ENCODE assay signal across 8 mouse cellular contexts in genomic region chr7:25316532-25317445, GRCm38 (mm10). TPM values are rescaled to one million over a fixed set of nuclear protein-coding genes. Genes with fewer than 3 reads are reported as not detected.
DNase-seq lines count a peak whose midpoint lies in the region; ATAC-seq and TF ChIP-seq lines count a peak whose summit lies in the region.

Gene Megf8 (plus strand): TSS chr7:25317164.

- H3K9ac ChIP-seq in embryonic facial prominence, embryonic 15.5 days: peak within 1 kb of the TSS; percentile 66
- H3K9ac ChIP-seq in limb, embryonic 14.5 days (ENCODE audit: low read depth, low read length, severe bottlenecking): peak within 1 kb of the TSS; percentile 69
- H3K9ac ChIP-seq in midbrain, postnatal 0 days (replicated peaks; ENCODE audit: low read length, poor library complexity, severe bottlenecking): peak within 1 kb of the TSS; percentile 92

- H3K4me3 ChIP-seq in bone marrow, adult 2 months (replicated peaks; ENCODE audit: control insufficient read depth, low read depth, low read length): peak within 1 kb of the TSS; percentile 44
- H3K4me3 ChIP-seq in embryonic facial prominence, embryonic 15.5 days (replicated peaks): peak within 1 kb of the TSS; percentile 64
- H3K4me3 ChIP-seq in limb, embryonic 14.5 days (replicated peaks; ENCODE audit: low read length): peak within 1 kb of the TSS; percentile 70
- peak within 1 kb of the TSS; percentile 73 for H3K4me3 ChIP-seq in midbrain, postnatal 0 days (ENCODE audit: low read depth, low read length)

- peak; percentile 78 for TF ChIP-seq CTCF in bone marrow, adult 2 months (IDR thresholded peaks at IDR 0.05; ENCODE audit: control insufficient read depth, insufficient read depth, low read length)
- TF ChIP-seq CTCF in midbrain, postnatal 0 days (IDR thresholded peaks at IDR 0.05): peak; percentile 98

- H3K9me3 ChIP-seq in embryonic facial prominence, embryonic 15.5 days (replicated peaks): no peaks in the 10 kb centered on the region
- no peaks in the 10 kb centered on the region for H3K9me3 ChIP-seq in limb, embryonic 14.5 days (ENCODE audit: control insufficient read depth, low read length)
- no peaks in the 10 kb centered on the region for H3K9me3 ChIP-seq in midbrain, postnatal 0 days (ENCODE audit: low read length)

- H3K27ac ChIP-seq in bone marrow, adult 2 months (ENCODE audit: control insufficient read depth, insufficient read depth, low read depth, low read length, poor library complexity): no peak within 1 kb of the TSS
- peak within 1 kb of the TSS; percentile 88 for H3K27ac ChIP-seq in embryonic facial prominence, embryonic 15.5 days (replicated peaks)
- peak within 1 kb of the TSS; percentile 81 for H3K27ac ChIP-seq in limb, embryonic 14.5 days (replicated peaks; ENCODE audit: low read depth, low read length)
- H3K27ac ChIP-seq in midbrain, postnatal 0 days (ENCODE audit: low read depth, low read length): peak within 1 kb of the TSS; percentile 89

- H3K36me3 ChIP-seq in embryonic facial prominence, embryonic 15.5 days: no peaks in the 10 kb centered on the region
- no peaks in the 10 kb centered on the region for H3K36me3 ChIP-seq in limb, embryonic 14.5 days (ENCODE audit: control insufficient read depth, insufficient read depth, low read length)
- 0 out of 2 replicates have a peak, but pooled peaks cover 17% of the 10 kb centered on the region for H3K36me3 ChIP-seq in midbrain, postnatal 0 days (ENCODE audit: insufficient read depth, low read length)

- peaks cover 39% of the 10 kb centered on the region for H3K27me3 ChIP-seq in embryonic facial prominence, embryonic 15.5 days
- peaks cover 31% of the 10 kb centered on the region for H3K27me3 ChIP-seq in limb, embryonic 14.5 days (ENCODE audit: control insufficient read depth, insufficient read depth, low read length)
- peaks cover 18% of the 10 kb centered on the region; the same call in 1 of the 2 replicates for H3K27me3 ChIP-seq in midbrain, postnatal 0 days (ENCODE audit: insufficient read depth, low read length)

- TF ChIP-seq POLR2A in bone marrow, adult 2 months (IDR thresholded peaks at IDR 0.05; ENCODE audit: borderline replicate concordance, control insufficient read depth, low read depth, low read length): peak; percentile 52; the same call in 1 of the 2 replicates
- peak; percentile 29; the same call in 1 of the 2 replicates for TF ChIP-seq POLR2A in limb, embryonic 14.5 days (IDR thresholded peaks at IDR 0.05; ENCODE audit: borderline replicate concordance, extremely low read depth, insufficient read depth, insufficient read length)

- H3K4me2 ChIP-seq in embryonic facial prominence, embryonic 15.5 days (replicated peaks): peak within 1 kb of the TSS; percentile 96
- H3K4me2 ChIP-seq in limb, embryonic 14.5 days (replicated peaks; ENCODE audit: low read depth, low read length, severe bottlenecking): peak within 1 kb of the TSS; percentile 98
- H3K4me2 ChIP-seq in midbrain, postnatal 0 days (ENCODE audit: low read depth, low read length, poor library complexity, severe bottlenecking): peak within 1 kb of the TSS; percentile 97

- peak; percentile 99 for ATAC-seq in embryonic facial prominence, embryonic 15.5 days (ENCODE audit: insufficient number of reproducible peaks, low FRiP score, low TSS enrichment, low read depth)
- ATAC-seq in limb, embryonic 14.5 days (ENCODE audit: low FRiP score, low read depth): peak; percentile 98
- ATAC-seq in midbrain, postnatal 0 days (ENCODE audit: low FRiP score): peak; percentile 97

- WGBS in bone marrow, adult 2 months: 11% methylated on average over 52 of the region's 52 CpGs
- under 1% methylated on average over 51 of the region's 52 CpGs for WGBS in embryonic facial prominence, embryonic 15.5 days
- under 1% methylated on average over 52 of the region's 52 CpGs for WGBS in limb, embryonic 14.5 days
- 1% methylated on average over 51 of the region's 52 CpGs for WGBS in midbrain, postnatal 0 days

- peak; percentile 100 for DNase-seq in 416B (ENCODE audit: low read depth)
- DNase-seq in heart, adult 8-10 months (ENCODE audit: low spot score): peak; percentile 98
- DNase-seq in kidney, adult 9 months: peak; percentile 99
- peak; percentile 100 for DNase-seq in limb, embryonic 14.5 days (ENCODE audit: low spot score)
- DNase-seq in midbrain, postnatal 0 days (ENCODE audit: low spot score): peak; percentile 100
- DNase-seq in spleen, postnatal 14 days (ENCODE audit: low spot score in 2 of 2): peak; percentile 72 to 83

- H3K4me1 ChIP-seq in bone marrow, adult 2 months (ENCODE audit: control insufficient read depth, insufficient read depth, low read length): no peaks in the 10 kb centered on the region; the same call in 1 of the 2 replicates
- H3K4me1 ChIP-seq in embryonic facial prominence, embryonic 15.5 days: peaks cover 40% of the 10 kb centered on the region
- peaks cover 19% of the 10 kb centered on the region for H3K4me1 ChIP-seq in limb, embryonic 14.5 days (ENCODE audit: control insufficient read depth, insufficient read depth, low read length)
- peaks cover 8% of the 10 kb centered on the region; the same call in 1 of the 2 replicates for H3K4me1 ChIP-seq in midbrain, postnatal 0 days (ENCODE audit: insufficient read depth, low read length)

RNA-seq across cellular contexts. Expression of gene Megf8, which starts in this region (rescaled TPM):
- 3.0 and 5.7 TPM in 2 replicates for polyA plus RNA-seq in bone marrow, adult 2 months (2011; ENCODE audit: insufficient read depth, insufficient read length, low replicate concordance, missing spikeins)
- polyA plus RNA-seq in embryonic facial prominence, embryonic 15.5 days (2015; fragmentation: Nextera tagmentation; extraction: Ambion mirVana): 16.4 and 17.3 TPM in 2 replicates
- total RNA-seq in heart, adult 8-10 months (2022): 10 to 100 TPM; 33.9 to 35.8 (median 34.8) TPM
- 45.1 and 61.2 TPM in 2 replicates for polyA plus RNA-seq in limb, embryonic 14.5 days (2012; rRNA removed)
- polyA plus RNA-seq in limb, embryonic 14.5 days (2014; fragmentation: Nextera tagmentation; extraction: Ambion mirVana): 16.5 and 19.9 TPM in 2 replicates
- 90.0 and 103 TPM in 2 replicates for total RNA-seq in midbrain, postnatal 0 days (2014; rRNA removed)
- polyA plus RNA-seq in midbrain, postnatal 0 days (2015; fragmentation: Nextera tagmentation; extraction: Ambion mirVana): 15.3 and 15.6 TPM in 2 replicates
